Mouse (Mus musculus): ENCODE measurements around the gene Pkm.

Pkm gene

DNA sequence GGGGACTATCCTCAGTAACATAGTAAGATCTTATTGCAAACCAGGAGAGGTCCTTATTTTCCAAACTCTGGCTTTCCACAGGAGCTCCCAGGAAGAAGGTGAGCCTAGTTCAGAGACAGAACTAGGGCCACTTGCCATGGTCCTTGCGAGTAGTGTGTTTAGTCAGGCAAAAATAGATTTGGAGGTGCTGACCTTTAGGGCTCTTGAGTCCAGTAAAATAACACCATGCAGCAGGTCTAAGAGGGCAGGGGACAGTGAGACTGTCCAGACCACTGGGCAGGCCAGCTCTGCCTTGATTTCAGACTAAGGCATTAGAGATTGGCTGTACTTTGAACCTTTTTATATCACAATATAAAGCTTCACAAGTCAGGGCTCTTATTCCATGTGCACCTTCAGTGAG is 10.6 kb downstream of the Pkm start:
- DNase-seq, result no peak

DNA sequence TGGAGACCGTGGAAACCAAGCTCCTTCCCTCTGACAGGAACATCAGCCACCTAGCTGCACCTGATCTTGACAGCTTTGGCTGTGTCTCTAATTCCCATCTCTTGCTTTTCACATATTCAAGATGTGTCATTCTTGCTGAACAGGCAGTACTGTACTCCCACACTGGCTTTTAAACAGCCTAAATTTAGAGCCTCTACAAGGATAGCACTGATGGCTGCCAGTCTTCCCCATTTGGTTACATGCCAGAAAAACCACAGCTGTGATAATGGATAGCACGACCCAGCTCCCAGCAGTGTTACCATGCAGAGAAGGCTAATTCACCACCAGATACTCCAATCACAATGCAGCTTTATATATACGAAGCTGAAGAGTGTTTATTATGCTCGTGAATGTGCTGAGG is 11.1 kb downstream of the Pkm start:
- DNase-seq, result no peak

DNA sequence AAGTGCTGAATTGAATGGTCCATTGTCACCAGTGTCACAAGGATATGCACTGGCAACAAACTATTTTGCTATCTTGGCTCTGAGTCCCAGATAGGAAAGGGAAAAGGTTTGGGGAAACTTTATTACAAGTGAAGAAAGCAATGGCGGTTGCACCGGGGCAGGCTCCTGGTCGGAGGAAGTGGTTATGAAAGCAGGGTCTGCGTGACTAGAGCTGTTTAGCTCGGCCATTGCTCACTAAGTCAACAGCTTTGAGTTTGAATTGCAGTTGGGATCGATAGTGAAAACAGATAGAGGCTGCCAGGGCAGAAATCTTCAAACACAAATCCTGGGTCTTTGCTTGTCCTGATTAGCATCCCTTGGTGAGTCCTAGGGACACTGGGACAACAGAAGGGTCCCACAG is 11.7 kb downstream of the Pkm start:
- no peak for DNase-seq

DNA sequence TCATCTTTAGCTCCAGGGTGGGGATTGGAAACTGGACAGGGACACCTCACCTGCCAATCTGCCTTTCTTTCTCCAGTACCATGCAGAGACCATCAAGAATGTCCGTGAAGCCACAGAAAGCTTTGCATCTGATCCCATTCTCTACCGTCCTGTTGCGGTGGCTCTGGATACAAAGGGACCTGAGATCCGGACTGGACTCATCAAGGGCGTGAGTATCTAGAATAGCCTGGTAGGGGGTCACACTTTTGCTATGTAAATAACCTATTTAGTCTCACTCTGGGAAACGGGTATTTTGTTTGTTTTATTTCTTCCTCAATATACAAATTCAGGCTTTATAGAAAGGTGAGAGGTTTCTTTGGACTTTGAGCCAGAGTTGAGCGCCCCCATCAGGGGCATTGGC is 12.3 kb downstream of the Pkm start:
- DNase-seq, result no peak

DNA sequence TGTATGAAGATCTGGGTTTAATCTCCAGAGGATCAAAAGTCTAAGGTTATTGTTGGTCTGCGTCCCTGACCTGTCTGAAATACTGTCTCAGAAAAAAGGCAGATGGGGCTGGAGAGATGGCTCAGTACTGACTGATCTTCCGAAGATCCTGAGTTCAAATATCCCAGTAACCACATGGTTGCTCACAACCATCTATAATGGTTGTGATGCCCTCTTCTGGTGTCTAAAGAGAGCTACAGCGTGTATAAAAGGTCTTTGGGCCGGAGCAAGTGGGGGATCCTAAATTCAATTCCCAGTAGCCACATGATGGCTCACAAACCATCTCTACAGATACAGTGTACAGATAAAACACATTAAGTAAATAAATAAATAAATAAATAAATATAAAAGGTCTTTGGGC is 13.0 kb downstream of the Pkm start:
- no peak for DNase-seq

DNA sequence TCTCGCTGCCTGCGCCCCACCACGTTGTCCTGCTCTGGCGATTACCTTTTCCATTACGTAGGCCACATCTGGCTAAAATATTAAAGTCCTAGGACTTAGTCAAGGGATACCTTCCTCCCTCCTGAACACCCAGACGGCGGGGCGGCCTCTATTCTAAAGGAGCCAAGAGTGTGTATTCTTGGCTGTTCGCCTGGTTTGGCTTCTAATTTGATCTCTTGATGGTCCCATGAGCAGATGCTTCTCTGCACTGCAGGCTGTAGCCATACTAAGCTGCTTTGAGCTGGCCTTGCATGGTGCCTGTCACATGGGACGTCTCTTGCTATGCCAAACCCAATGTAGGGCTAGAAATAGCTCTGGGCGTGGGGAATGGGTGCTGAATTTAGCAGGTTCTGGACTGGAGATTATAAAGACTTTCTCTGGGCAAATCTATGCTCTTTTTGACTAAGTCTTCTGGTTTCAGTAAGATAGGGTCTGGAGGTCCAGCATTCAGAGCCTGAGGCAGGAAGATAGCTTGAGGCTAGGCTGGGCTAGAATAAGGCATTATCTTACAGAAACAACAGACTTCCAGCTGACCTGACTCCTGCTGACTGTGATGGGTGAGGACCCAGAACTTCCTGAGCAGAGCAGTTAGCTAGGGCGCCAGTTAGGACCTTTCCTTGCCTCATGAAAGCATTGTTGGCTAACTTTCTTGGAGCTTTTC is 16.2 kb downstream of the Pkm start:
- no peak for DNase-seq

DNA sequence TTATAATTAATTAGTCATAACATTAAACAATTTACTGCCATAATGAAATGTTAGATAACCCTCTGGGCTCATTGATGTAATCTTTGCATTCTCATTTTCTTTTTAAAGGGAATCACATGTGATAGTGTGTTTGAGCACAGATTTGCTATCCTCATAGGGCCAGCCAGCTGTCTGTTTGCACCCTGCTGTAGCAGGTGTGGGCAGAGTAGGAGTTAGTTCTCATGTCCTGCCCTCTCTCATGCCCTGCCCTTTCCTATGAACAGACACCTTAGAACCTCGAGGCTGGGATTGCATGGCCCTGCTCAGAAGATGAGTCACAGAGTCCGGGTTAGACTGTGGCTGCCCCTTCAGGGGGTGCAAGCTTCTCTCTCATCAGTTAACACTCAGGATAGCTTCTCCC is 17.3 kb downstream of the Pkm start:
- no peak for DNase-seq

DNA sequence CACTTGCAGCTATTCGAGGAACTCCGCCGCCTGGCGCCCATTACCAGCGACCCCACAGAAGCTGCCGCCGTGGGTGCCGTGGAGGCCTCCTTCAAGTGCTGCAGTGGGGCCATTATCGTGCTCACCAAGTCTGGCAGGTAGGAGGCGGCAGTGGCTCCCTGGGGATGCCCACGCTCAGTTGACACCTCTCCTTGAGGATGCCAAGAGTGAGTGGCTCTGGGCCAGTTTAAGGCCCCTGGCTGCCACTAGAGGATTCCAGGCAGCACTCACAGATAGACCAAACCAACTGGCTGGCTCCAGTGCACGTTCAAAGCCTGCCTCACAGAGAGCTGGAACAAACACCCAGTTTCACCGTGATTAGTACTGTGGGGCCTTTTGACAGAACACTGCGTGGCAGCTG is 19.4 kb downstream of the Pkm start:
- no peak for DNase-seq

DNA sequence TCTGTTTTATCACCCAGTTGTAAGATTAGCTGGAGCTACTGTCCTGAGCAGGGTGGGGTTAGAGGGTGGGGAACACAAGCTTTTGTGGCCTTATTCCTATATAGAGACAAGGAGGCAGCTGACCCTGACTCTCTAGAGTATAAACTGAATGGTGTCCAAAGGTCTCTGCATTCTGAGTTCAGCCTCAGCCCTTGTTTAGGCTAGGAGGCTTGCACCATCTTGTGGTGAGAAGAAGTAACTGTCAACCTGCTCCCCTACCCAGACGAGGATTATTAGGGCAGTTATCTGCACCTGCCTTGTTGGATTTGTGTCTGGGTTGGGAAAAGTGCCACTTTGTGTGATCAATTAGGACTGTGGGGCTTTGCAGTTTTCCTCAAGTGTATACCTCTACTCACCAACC is 22.1 kb downstream of the Pkm start:
- DNase-seq, result no peak

DNA sequence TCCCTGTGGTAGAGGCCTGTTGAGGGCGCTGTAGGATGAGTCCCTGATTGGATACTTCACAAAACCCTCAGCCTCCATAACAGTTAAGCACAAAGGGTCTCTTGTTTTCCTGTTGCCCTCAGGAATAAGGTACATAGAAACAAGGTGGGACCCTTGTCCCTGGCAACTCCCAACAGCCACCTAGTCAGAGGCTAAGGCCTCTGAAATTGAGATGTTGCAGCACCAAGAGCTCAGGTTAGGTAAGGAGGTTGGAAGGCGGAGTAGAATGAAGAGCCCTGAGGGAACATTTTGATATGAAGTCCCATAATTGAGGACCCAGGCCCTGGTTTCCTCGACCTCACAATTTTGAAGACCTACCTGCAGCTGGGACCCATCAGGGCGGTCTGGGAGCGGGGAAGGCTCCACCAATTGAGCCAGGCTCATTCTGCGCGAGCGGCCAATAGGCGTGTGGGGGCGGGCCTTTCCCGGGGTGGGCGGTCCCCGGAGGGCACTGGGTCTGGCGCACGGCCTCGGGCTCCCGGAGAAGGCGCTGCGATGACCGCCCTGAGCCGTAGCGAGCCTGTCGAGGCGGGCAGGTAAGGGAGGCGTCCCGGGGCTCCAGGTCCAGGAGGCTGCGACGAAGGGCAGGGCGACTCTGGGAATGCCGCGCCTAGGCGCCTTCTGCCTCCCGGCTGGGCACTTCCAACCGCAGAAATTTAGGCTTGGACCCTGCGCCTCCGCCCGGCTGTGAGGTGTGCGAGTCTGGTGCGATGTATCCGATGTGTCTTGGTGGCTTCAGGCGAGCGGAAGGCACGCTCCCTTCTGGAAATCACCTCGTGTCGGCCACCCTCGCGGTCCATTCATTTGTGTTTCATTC is 23.7 kb downstream of the Pkm start, which contains the start of gene Gramd2:
Gene Gramd2, plus strand, starts transcription at position 467 of the 856 bp plus-strand sequence.
- peak; percentile 53 to 60 for DNase-seq

DNA sequence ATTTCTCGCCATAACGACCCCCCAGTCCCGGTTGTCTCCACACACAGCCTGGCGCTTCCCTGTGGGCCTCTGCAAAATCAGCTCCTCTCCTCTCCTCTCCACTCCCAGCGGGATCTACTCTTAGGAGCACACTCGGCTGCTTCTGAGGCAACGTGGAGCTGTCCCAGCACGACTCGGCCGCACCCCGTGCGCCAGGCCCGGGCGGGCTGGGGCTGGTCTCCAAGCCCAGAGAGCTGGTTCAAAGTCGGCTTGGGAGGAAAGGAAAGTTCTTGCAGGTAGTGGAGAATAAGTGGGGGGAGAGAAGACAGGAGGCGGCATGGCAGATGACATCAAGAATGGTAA is 24.3 kb downstream of the Pkm start:
- DNase-seq, result no peak

DNA sequence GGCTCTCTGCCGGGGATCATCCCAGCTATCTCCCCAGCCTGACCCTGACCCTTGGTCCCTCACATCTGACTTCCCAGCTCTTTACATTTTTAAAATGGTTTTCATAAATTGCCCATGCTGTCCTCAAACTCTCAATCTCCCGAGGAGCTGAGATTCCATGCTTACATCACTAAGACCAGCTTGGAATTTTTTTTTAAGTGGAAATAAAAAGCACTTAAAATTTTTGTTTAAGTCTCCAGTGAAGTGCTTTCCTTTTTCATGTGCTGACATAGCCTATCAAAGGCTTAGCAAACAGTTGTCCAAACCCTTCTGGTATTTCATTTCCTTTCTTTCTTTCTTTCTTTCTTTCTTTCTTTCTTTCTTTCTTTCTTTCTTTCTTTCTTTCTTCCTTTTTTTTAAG is 27.9 kb downstream of the Pkm start:
- no peak for DNase-seq

DNA sequence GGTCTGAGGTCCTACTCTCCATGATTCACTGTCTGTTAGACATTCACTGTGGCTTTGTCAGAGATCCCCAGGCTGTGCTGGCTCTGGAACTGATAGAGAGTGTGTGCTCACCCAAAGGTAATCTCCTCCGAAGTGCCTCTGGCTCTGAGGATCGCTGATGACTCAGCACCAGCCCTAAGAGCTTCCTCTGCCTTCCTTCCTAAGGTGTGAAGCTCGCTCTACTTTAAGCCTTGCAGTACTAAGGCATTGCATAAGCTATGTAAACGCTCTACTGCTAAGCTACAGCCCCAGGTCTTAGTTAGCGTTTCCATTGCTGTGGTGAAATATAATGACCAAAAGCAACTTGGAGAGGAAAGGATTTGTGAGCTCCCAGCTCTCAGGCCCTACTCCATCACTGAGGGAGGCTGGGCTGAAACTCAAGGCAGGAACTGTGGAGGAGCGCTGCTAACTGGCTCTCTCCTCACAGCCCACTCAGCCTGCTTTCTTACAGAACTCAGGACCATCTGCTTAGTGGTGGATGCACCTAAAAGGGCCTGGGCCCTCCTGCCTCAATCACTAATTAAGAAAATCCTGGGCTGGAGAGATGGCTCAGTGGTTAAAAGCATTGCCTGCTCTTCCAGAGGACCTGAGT is 31.4 kb downstream of the Pkm start:
- no peak for DNase-seq

DNA sequence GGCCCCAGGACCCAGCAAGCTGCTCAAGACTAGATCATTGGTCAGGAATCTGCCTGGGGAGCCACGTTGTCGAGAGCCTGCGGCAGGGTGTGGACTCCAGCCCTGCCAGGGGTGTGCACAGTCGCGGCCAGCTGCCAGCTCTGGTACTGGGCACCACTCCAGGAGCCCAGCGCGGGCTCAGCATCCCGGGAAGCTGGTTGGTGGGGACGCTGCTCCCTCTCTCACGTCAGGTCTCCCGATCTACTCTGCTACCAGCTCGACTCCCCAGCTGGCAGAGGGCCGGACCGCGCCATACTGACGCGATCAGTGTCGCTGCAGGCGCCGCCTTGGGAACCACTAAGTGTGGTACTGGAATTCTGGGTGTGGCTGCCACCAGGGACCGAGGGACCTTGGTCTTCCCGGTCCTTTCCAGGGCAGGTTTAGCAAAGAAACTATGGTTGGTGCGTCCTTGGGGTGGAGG is 35.5 kb downstream of the Pkm start:
- DNase-seq, result no peak

DNA sequence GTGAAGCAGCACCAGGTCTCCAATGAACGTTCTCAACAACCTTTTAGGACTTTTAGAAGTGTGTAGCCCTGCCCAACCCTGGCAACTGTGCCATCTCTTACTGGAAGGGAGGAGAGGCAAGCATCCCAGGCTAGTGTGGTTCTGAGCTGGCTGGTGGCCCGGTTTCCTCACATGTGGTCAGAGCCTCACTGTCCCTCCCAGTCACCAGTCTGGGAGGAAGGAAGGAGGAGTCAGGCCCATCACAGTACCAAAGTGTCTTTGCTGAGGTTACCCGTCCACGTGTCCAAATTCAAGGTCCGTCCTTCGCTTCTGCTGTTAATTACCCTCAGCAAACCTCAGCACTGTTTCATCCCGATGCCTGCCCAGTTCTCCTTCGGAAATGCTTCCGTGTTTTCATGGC is 36.0 kb downstream of the Pkm start:
- DNase-seq, result no peak

DNA sequence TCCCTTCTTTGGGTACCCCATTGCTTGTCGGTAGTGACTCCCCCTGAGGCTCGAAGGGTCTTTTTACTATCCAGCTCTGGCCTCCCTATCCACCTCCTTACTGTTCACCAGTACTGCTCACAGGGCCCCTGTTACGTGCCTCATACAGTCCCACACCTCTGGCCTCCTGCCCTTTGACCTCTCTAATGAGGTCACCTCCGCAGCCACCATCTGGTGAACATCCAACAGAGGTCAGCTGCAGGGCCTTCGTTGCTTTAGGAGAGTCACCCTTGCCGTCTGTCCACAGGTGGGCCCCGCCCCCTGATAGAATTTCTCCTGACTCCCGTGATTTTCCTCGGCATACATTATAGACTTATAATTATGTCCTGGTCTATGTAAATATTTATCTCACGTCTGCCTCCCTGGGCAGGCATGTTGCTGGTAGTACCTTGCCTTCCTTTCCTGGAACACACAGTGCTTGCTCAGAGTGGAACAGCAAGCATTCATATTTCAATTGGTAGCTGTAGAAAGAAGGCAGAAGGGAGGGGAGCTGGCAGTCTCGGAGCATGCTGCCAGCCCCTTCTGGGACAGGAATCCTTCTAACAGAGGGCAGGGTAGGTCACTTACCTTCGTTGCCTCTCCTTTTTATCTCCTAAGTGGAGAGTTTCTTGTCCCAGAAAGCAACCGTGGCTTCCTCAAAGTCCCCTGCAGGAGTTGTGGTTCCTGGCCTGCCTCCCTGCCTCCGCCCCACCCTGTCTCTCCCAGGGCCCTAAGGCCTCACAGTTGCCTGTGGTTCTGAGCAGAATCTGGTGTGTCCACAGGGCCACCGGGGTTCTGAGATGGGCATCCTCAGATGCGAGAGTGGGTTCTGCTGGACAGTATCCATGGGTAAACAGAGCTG is 38.6 kb downstream of the Pkm start:
- no peak for DNase-seq

DNA sequence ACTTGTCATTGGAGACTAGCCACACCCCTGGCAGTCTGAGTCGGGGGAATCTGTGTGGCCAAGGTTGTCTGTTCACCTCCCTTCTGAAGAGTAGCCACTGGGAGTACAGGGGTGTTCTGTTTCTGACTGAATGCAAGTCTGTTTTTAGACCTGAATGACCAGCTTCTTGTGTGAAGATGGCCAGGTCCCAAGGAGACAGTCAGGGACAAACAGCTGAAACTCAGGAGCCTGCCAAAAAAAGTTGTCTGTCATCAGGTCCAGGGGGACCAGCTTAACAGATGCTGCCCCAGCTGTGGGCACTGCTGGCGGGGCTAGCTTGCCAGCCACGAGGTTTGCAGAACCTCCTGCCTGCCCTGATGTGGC is 39.3 kb downstream of the Pkm start:
- no peak for DNase-seq

DNA sequence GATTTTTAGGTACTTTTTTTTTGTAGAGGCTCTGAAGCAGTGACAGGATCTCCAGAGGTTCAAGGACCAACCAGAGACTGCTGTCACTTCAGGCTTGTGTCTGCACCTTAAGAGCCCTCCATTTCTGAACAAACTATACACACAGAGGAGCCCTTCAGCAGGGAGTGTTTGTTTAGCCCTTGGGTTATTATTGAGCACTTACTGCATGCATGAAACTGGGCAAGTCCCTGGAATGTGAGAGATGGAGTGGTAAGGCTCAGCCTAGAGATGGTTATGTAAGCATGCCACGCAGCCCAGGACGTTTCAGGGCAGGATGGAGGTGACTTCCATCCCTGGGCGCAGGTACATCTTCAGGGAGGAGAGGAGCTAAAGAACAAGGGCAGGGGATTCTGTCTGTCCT is 40.2 kb downstream of the Pkm start:
- DNase-seq, result no peak

DNA sequence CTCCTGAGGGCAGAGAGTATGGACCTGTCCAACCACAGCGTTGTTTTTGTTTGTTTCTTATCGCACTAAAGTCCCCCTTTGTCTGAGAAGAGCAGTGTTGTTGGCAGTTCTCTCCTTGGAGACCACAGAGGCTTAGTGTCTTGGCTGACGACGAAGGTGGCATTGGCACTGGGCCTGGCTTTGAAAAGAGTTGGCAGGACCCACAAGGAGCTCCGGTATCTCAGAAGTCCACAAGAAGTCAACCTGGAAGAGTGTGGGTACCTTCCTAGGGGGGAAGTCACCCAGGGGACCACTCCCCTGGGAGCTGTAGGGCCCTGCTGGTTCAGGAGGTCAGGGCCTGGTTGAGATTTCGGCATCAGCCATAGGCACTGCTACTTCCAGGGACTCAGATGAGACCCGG is 44.9 kb downstream of the Pkm start:
- no peak for DNase-seq

DNA sequence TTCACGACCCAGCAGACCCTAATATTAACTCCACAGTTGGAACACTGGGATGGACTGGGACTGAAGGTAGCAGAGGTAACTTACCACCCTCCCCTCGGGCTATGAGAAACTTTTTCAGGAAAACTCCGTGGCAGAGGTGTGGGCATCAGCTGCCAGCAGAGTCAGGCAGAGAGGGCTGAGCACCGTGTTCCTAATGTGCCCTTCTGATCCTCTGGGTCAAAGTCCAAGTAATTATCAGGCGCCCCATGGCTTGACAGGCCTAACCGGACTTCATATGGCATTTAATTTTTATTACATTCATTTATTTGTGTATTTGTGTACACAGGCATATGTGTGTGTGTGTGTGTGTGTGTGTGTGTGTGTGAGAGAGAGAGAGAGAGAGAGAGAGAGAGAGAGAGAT is 46.9 kb downstream of the Pkm start:
- no peak for DNase-seq

DNA sequence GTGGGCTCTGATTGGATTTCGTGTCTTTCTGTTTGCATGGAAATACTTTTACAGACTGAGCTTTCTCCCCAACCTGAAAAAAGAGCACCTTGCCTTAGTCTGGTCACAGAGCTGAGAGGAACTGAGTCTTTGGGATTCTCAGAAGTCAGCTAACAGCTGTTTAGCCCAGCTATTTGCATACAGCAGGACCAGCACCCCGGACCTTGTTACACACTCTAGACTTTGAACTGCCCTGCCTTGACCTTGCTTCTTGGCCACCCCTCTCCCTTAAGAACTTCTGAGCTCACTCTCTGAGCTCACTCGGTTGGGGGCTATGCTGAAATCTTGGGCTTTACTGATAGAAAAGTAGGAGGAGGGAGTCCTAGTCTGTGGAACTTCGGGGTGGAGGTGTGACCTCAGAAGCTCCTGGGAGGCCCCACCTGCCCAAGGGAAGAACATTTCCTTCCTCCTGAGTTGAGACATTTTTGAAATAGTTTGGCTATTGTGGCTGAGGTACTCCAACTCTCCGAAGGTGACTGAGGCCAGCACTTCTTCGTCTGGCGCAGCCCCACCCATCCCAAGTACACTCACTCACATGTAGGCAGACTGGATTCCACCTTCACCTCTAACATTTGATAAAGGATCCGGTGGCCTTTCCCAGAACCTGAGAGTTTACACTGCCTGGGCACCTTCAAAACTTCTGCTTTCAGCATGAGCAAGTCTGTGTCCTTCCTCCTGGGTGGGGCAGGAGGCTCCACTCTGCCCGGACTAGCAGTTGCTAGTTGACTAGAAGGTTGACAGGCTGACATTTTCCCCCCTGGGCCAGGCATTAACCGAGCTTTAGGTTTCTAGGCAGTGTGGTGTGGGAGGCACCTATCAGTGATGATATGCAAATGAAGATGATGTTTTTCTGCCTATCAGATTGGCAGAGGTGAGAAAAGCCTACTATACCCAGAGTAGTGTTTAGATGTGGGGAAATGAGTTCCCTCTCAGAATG is 51.0 kb downstream of the Pkm start:
- peak in 1 of 2 experiments; percentile 13 for DNase-seq

DNA sequence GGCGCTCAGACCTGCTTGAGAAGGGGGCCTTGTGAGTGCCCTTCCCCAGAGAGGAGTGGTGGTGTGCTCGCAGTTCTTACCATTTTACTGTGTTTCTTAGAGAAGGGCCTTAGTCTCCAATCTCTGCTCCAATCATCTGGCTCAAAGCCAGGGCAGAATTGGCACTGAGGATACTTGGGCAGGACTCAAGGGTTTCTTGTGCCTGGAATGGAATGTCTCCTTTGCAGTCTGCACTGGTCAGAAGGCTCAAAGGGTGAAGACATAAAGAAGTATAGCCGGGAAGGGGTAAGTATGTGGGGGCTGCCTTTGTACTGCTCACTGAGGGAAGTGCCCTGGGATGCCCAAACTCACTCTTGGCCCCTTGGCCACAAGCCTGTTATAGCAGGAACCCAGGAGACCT is 53.1 kb downstream of the Pkm start:
- no peak for DNase-seq

All from thymus, postnatal 36 days (tissue).